Mouse (Mus musculus) sigmoid colon, adult 10 weeks (tissue): ENCODE results near the gene Slc38a2. TPM values are rescaled to one million over a fixed set of nuclear protein-coding genes. Genes with fewer than 3 reads are reported as not detected.

Source experiments
- polyA plus RNA-seq: library from polyadenylated mRNA; stranded (reverse); fragments of 350-450 nt; fragmentation: Illumina TruSeq; extraction: RNeasy Lipid Tissue Mini Kit (QIAGEN cat#74804); gene quantifications from one replicate; pipeline ENCODE4 v1.2.3, GENCODE M21; 2014; ENCODE audit warnings: low read depth, low replicate concordance

The Slc38a2 gene
- 208 TPM for polyA plus RNA-seq

GRCm38 (mm10) chr15:96699521-96700511 lies at the start of gene Slc38a2:
Slc38a2 (minus strand) TSS chr15:96699730.

GRCm38 (mm10) chr15:96642436-96643405 lies 56.8 kb downstream of the Slc38a2 start, which contains the start of gene Slc38a1:
Slc38a1 (minus strand) TSS chr15:96642913.

Other genes with a start within 250 kb of the Slc38a2 start
- 126 TPM for gene Scaf11, start 238.9 kb downstream of the Slc38a2 start, polyA plus RNA-seq
- gene Slc38a1, start 56.8 kb downstream of the Slc38a2 start, polyA plus RNA-seq: 57.9 TPM